Mouse (Mus musculus): ENCODE measurements around the gene Phtf2. TPM values are rescaled to one million over a fixed set of nuclear protein-coding genes. Genes with fewer than 3 reads are reported as not detected.
A peak's percentile ranks its signal among the peaks of the same experiment; 100 is the strongest.

Gene Phtf2
- polyA plus RNA-seq, 1 experiment from 2014 or later = 27.0 TPM

- no peaks in the 10 kb centered on the region for H3K36me3 ChIP-seq (replicated peaks)
- 87% methylated on average over 2 of the region's 2 CpGs for WGBS
- no peak overlapping the region for H3K9ac ChIP-seq
- H3K27me3 ChIP-seq (replicated peaks) = no peaks in the 10 kb centered on the region
- no peak for ATAC-seq (replicated peaks)
- H3K4me3 ChIP-seq = no peak overlapping the region
- H3K9me3 ChIP-seq = no peaks in the 10 kb centered on the region
- H3K4me2 ChIP-seq = no peak overlapping the region
- H3K27ac ChIP-seq = no peak overlapping the region
- no peaks in the 10 kb centered on the region for H3K4me1 ChIP-seq
Measured at GRCm38 (mm10) chr5:20904647-20905046, 22.7 kb upstream of the Phtf2 start.

- no peak overlapping the region for H3K4me3 ChIP-seq
- H3K9me3 ChIP-seq = no peaks in the 10 kb centered on the region
- H3K36me3 ChIP-seq (replicated peaks) = peaks cover 7% of the 10 kb centered on the region; the same call in 1 of the 2 replicates
- no peak overlapping the region for H3K27ac ChIP-seq
- no peak overlapping the region for H3K9ac ChIP-seq
- 96% methylated on average over 2 of the region's 2 CpGs for WGBS
- H3K4me1 ChIP-seq = no peaks in the 10 kb centered on the region
- no peaks in the 10 kb centered on the region for H3K27me3 ChIP-seq (replicated peaks)
- no peak for ATAC-seq (replicated peaks)
- H3K4me2 ChIP-seq = no peak overlapping the region
Measured at GRCm38 (mm10) chr5:20897446-20898167, 15.7 kb upstream of the Phtf2 start.

GRCm38 (mm10) chr5:20884036-20884620, 2.2 kb upstream of the Phtf2 start:
- Histone ChIP-seq H3K4me1 (peaks cover 20% of the 10 kb centered on the region), H3K4me2 (peak overlapping the region; percentile 73), H3K4me3 (no peak overlapping the region), H3K9me3 (no peaks in the 10 kb centered on the region), H3K27me3 (replicated peaks) (no peaks in the 10 kb centered on the region), H3K27ac (no peak overlapping the region), H3K36me3 (replicated peaks) (no peaks in the 10 kb centered on the region), H3K9ac (no peak overlapping the region)
- no peak for ATAC-seq (replicated peaks)
- 81% methylated on average over 4 of the region's 4 CpGs for WGBS

- no peak for ATAC-seq (replicated peaks)
- WGBS = 1% methylated on average over 51 of the region's 64 CpGs
- peak overlapping the region; percentile 65 for H3K9ac ChIP-seq
Measured at GRCm38 (mm10) chr5:20880797-20881775, 838 bp downstream of the Phtf2 start.

GRCm38 (mm10) chr5:20880386-20880785, 1.5 kb downstream of the Phtf2 start:
- no peaks in the 10 kb centered on the region for H3K27me3 ChIP-seq (replicated peaks)
- H3K9me3 ChIP-seq = no peaks in the 10 kb centered on the region
- no peak overlapping the region for H3K27ac ChIP-seq
- peak overlapping the region; percentile 22; the same call in 1 of the 2 replicates for H3K9ac ChIP-seq
- ATAC-seq (replicated peaks) = no peak
- H3K36me3 ChIP-seq (replicated peaks) = no peaks in the 10 kb centered on the region
- peak overlapping the region; percentile 49 for H3K4me2 ChIP-seq
- peak overlapping the region; percentile 95 for H3K4me3 ChIP-seq
- WGBS = 81% methylated on average over 2 of the region's 2 CpGs
- peaks cover 20% of the 10 kb centered on the region for H3K4me1 ChIP-seq

More at GRCm38 (mm10) chr5:20880797-20881775, 838 bp downstream of the Phtf2 start:
- Histone ChIP-seq H3K9me3 (no peaks in the 10 kb centered on the region), H3K4me1 (peaks cover 20% of the 10 kb centered on the region), H3K27me3 (replicated peaks) (no peaks in the 10 kb centered on the region), H3K27ac (peak overlapping the region; percentile 95), H3K36me3 (replicated peaks) (no peaks in the 10 kb centered on the region), H3K4me2 (peak overlapping the region; percentile 49), H3K4me3 (peak overlapping the region; percentile 95)

- Histone ChIP-seq H3K27me3 (replicated peaks) (no peaks in the 10 kb centered on the region), H3K9ac (no peak overlapping the region), H3K4me3 (no peak overlapping the region), H3K36me3 (replicated peaks) (no peaks in the 10 kb centered on the region), H3K4me1 (peaks cover 5% of the 10 kb centered on the region), H3K9me3 (no peaks in the 10 kb centered on the region), H3K4me2 (no peak overlapping the region), H3K27ac (no peak overlapping the region)
- WGBS = 80% methylated on average over 1 of the region's 1 CpGs
- ATAC-seq (replicated peaks) = no peak
Measured at GRCm38 (mm10) chr5:20876934-20877426, 4.9 kb downstream of the Phtf2 start.

- no peaks in the 10 kb centered on the region for H3K9me3 ChIP-seq
- no peak overlapping the region for H3K4me3 ChIP-seq
- H3K4me1 ChIP-seq = no peaks in the 10 kb centered on the region
- 90% methylated on average over 1 of the region's 1 CpGs for WGBS
- ATAC-seq (replicated peaks) = no peak
- no peaks in the 10 kb centered on the region for H3K36me3 ChIP-seq (replicated peaks)
- no peaks in the 10 kb centered on the region for H3K27me3 ChIP-seq (replicated peaks)
- H3K4me2 ChIP-seq = no peak overlapping the region
- no peak overlapping the region for H3K9ac ChIP-seq
- H3K27ac ChIP-seq = no peak overlapping the region
Measured at GRCm38 (mm10) chr5:20873146-20873545, 8.8 kb downstream of the Phtf2 start.

- Histone ChIP-seq H3K4me1 (no peaks in the 10 kb centered on the region), H3K9me3 (no peaks in the 10 kb centered on the region), H3K36me3 (replicated peaks) (no peaks in the 10 kb centered on the region), H3K27me3 (replicated peaks) (no peaks in the 10 kb centered on the region), H3K9ac (no peak overlapping the region), H3K4me2 (no peak overlapping the region), H3K27ac (no peak overlapping the region), H3K4me3 (no peak overlapping the region)
- WGBS = 84% methylated on average over 2 of the region's 2 CpGs
- ATAC-seq (replicated peaks) = no peak
Measured at GRCm38 (mm10) chr5:20865193-20865755, 16.6 kb downstream of the Phtf2 start.

- no peaks in the 10 kb centered on the region for H3K27me3 ChIP-seq (replicated peaks)
- no peaks in the 10 kb centered on the region for H3K36me3 ChIP-seq (replicated peaks)
- H3K4me3 ChIP-seq = no peak overlapping the region
- no peak overlapping the region for H3K9ac ChIP-seq
- 89% methylated on average over 4 of the region's 4 CpGs for WGBS
- H3K4me2 ChIP-seq = no peak overlapping the region
- H3K9me3 ChIP-seq = no peaks in the 10 kb centered on the region
- no peaks in the 10 kb centered on the region for H3K4me1 ChIP-seq
- H3K27ac ChIP-seq = no peak overlapping the region
- ATAC-seq (replicated peaks) = no peak
Measured at GRCm38 (mm10) chr5:20864216-20864969, 17.5 kb downstream of the Phtf2 start.

GRCm38 (mm10) chr5:20861901-20862300, 20.0 kb downstream of the Phtf2 start:
- H3K36me3 ChIP-seq (replicated peaks) = no peaks in the 10 kb centered on the region
- no peaks in the 10 kb centered on the region for H3K27me3 ChIP-seq (replicated peaks)
- no peak overlapping the region for H3K27ac ChIP-seq
- no peak overlapping the region for H3K9ac ChIP-seq
- ATAC-seq (replicated peaks) = no peak
- H3K9me3 ChIP-seq = no peaks in the 10 kb centered on the region
- 99% methylated on average over 2 of the region's 2 CpGs for WGBS
- H3K4me2 ChIP-seq = no peak overlapping the region
- H3K4me1 ChIP-seq = no peaks in the 10 kb centered on the region
- H3K4me3 ChIP-seq = no peak overlapping the region

GRCm38 (mm10) chr5:20860565-20860964, 21.4 kb downstream of the Phtf2 start:
- Histone ChIP-seq H3K4me1 (no peaks in the 10 kb centered on the region), H3K27ac (no peak overlapping the region), H3K9me3 (no peaks in the 10 kb centered on the region), H3K27me3 (replicated peaks) (no peaks in the 10 kb centered on the region), H3K9ac (no peak overlapping the region), H3K36me3 (replicated peaks) (no peaks in the 10 kb centered on the region), H3K4me2 (no peak overlapping the region), H3K4me3 (no peak overlapping the region)
- 93% methylated on average over 4 of the region's 4 CpGs for WGBS
- ATAC-seq (replicated peaks) = no peak
